Mouse (Mus musculus) mammary gland, adult 2 months (tissue): ENCODE results near the gene Trmt10a. TPM values are rescaled to one million over a fixed set of nuclear protein-coding genes. Genes with fewer than 3 reads are reported as not detected.

Source experiments
- polyA plus RNA-seq: library from polyadenylated mRNA; depleted of rRNA; stranded (reverse); fragments of >200 nt; gene quantifications from 2 replicates; pipeline ENCODE4 v1.2.3, GENCODE M21; 2012; ENCODE audit warnings: low replicate concordance; rRNA removed

The Trmt10a gene
- 0.69 and 1.6 TPM in 2 replicates for polyA plus RNA-seq

DNA sequence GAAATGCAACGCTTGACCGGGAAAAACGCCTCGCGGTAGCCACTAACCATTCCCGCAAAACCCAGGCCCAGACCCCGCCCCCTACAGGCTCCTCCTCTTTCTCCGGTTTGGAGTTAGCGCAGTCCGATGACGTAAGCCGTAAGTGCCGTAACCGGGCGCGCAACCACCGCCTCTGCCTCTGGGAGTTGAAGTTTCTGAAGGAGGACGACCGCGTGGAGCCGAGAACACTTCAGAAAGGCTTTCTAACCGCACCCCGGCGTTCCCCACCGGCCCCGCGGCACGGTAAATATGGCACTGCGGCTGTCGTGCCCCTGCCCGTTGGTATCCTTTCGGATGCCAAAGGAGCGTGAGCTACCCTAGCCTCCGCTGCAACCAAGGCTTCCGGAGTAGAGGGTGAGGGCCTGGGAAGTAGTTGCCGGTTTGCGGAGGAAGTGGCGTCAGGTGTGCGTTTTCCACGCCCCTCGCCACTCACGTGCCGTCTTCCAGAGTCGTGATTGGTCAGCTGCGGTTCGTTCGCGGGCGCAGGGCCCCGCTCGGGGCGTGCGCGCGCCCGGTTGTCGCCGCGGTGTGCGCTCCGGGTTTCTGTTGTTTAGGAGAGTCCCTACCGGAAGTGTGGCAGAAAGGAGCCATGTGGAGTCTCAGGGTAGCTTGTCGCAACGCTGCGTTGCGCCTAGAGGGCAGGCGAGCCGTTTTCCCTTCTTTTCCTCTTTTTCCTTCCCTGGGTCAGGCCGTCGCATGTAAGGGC lies at the start of gene Trmt10a:
Gene Trmt10a, plus strand, starts transcription at position 134 of the 745 bp plus-strand sequence.

DNA sequence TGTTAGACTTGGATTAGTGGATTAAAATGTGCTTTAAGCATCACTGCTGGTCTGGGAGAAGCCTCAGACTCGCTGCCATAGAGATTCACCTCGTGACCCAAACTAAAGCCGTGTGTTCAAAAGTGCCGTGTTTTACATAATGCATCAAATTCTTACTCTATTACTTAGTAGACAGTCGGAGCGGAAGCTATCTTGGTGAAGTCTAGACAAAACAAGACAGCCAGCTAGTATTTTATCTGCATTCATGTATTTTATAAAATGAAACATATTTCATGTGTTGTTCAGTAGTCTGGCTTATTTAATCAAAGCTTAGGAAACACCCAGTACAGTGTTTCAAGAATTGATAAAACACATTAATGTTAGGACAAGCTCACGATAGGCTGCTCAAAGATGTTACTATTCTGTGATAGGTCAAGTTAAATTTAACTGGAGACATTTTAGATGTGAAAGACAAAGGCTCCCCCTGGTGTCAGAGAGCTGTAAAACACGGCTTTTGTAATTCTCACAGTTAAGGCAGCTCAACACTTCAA lies 1.5 kb downstream of the Trmt10a start, which contains the start of gene Mttp:
Gene Mttp, minus strand, starts transcription at position 327 of the 530 bp plus-strand sequence.

DNA sequence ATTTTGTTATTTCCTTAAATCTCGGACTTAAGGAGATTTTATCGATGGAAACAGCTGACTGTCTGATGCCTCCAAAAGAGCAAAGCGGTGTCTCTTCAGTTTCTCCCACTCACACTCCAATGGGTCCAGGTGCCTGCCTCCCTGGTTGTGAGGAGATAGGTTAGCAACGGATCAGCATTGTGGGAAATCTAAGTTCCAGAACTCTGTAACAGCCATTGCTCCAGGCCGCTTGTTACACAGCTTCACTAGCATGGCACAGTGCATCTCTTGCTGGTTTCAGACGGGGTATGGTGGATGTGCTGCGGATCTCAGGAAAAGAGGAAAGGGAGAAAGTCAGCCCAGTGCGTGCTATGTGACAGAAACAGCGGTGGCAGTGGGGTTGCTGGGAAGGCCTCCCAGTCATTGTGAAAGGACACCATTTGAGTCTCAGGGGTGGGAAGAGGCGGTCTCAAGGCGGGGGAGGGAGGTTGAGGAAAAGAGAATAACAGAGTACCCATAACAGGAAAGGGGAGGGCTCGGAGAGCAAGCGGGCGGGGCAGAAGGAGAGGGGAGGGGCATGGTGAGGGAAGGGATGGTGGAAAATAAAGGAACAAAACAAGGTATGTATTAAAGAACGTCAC lies 50.5 kb downstream of the Trmt10a start, which contains the start of gene 4930579F01Rik:
Gene 4930579F01Rik, minus strand, starts transcription at position 143 of the 620 bp plus-strand sequence.

Other genes with a start within 250 kb of the Trmt10a start
- gene Lamtor3, start 224.9 kb upstream of the Trmt10a start, polyA plus RNA-seq = 16.8 and 33.8 TPM in 2 replicates
- 6.6 and 8.3 TPM in 2 replicates for gene Dapp1, start 161.9 kb upstream of the Trmt10a start, polyA plus RNA-seq
- 0.06 and 6.5 TPM in 2 replicates for gene 1110002E22Rik, start 78.4 kb upstream of the Trmt10a start, polyA plus RNA-seq
- gene Gm5105, start 76.1 kb upstream of the Trmt10a start, polyA plus RNA-seq = 0.49 TPM in 1 of 2 replicates, not detected in the other
- 0.99 and 1.7 TPM in 2 replicates for gene Mttp, start 1.5 kb downstream of the Trmt10a start, polyA plus RNA-seq
- gene 4930579F01Rik, start 50.4 kb downstream of the Trmt10a start, polyA plus RNA-seq = not detected in 2 replicates
- 0.84 and 1.3 TPM in 2 replicates for gene Adh7, start 74.3 kb downstream of the Trmt10a start, polyA plus RNA-seq
- 82.5 and 105 TPM in 2 replicates for gene Adh1, start 117.5 kb downstream of the Trmt10a start, polyA plus RNA-seq
- 0.16 TPM in 1 of 2 replicates, not detected in the other for gene Adh6a, start 169.8 kb downstream of the Trmt10a start, polyA plus RNA-seq
- gene Adh6b, start 198.3 kb downstream of the Trmt10a start, polyA plus RNA-seq = 0.19 TPM in 2 replicates